Mouse (Mus musculus) limb, embryonic 11.5 days (tissue): ENCODE measurements around the gene Dglucy. TPM values are rescaled to one million over a fixed set of nuclear protein-coding genes. Genes with fewer than 3 reads are reported as not detected.

Experiments
- ATAC-seq: fragments of 200-750 bp; cut with Nextera tagmentation; 2 replicates; pipeline ENCODE4 v1.8.0; 2017; ENCODE audit warnings: low read depth; ENCODE audit not compliant: insufficient number of reproducible peaks, low FRiP score, low TSS enrichment
- DNase-seq: peaks from one replicate; pipeline ENCODE4 v3.0.0-alpha.2; 2015; ENCODE audit warnings: low spot score
- H3K27ac ChIP-seq: fragments of 300-500 bp; sonication (generic); replicated peaks from 2 replicates; pipeline ENCODE4 v1.5.1; 2014; ENCODE audit warnings: low read depth, mild to moderate bottlenecking, low read length
- H3K27me3 ChIP-seq: fragments of 300-500 bp; sonication (generic); 2 replicates; pipeline ENCODE4 v1.6.1; 2014; ENCODE audit warnings: mild to moderate bottlenecking, low read length, mixed read lengths; ENCODE audit not compliant: control insufficient read depth, insufficient read depth
- H3K36me3 ChIP-seq: fragments of 300-500 bp; sonication (generic); 2 replicates; pipeline ENCODE4 v1.6.1; 2014; ENCODE audit warnings: mild to moderate bottlenecking, low read length, moderate library complexity, mixed read lengths; ENCODE audit not compliant: control insufficient read depth, insufficient read depth
- H3K4me1 ChIP-seq: fragments of 300-500 bp; sonication (generic); 2 replicates; pipeline ENCODE4 v1.6.1; 2014; ENCODE audit warnings: low read length, mixed read lengths; ENCODE audit not compliant: control insufficient read depth, insufficient read depth
- H3K4me2 ChIP-seq: fragments of 300-500 bp; sonication (generic); 2 replicates; pipeline ENCODE4 v1.6.1; 2014; ENCODE audit warnings: low read depth, mild to moderate bottlenecking, moderate library complexity; ENCODE audit not compliant: severe bottlenecking
- H3K4me3 ChIP-seq: fragments of 300-500 bp; sonication (generic); 2 replicates; pipeline ENCODE4 v1.5.1; 2014; ENCODE audit warnings: low read depth, low read length
- H3K9ac ChIP-seq: fragments of 300-500 bp; sonication (generic); 2 replicates; pipeline ENCODE4 v1.6.1; 2014; ENCODE audit warnings: mild to moderate bottlenecking, low read length
- H3K9me3 ChIP-seq: fragments of 300-500 bp; sonication (generic); 2 replicates; pipeline ENCODE4 v1.6.1; 2016; ENCODE audit warnings: low read length; ENCODE audit not compliant: control insufficient read depth
- WGBS: fragments of 180-500 bp; shearing (Covaris S2); extraction: QIAGEN DNeasy Blood & Tissue Kit; methylation state at CpG from one replicate; pipeline ENCODE4 v1.1.7; 2014; 5-methylcytosine and 5-hydroxymethylcytosine counted together
- polyA plus RNA-seq: library from polyadenylated mRNA; unstranded; fragments of >200 nt; fragmentation: Nextera tagmentation; extraction: Ambion mirVana; gene quantifications from 2 replicates; pipeline ENCODE4 v1.2.1, GENCODE M21; 2014

Gene Dglucy
- polyA plus RNA-seq, 1 experiment from 2014 or later: 0.36 TPM

GRCm38 (mm10) chr12:100753716-100754115 is 25.1 kb upstream of the Dglucy start:
- Histone ChIP-seq H3K27ac (no peak overlapping the region), H3K27me3 (no peaks in the 10 kb centered on the region), H3K4me1 (no peaks in the 10 kb centered on the region), H3K36me3 (no peaks in the 10 kb centered on the region), H3K4me2 (no peak overlapping the region), H3K9me3 (no peaks in the 10 kb centered on the region), H3K9ac (no peak overlapping the region), H3K4me3 (no peak overlapping the region)
- ATAC-seq (no peak), DNase-seq (no peak)
- 61% methylated on average over 1 of the region's 1 CpGs for WGBS

DNA sequence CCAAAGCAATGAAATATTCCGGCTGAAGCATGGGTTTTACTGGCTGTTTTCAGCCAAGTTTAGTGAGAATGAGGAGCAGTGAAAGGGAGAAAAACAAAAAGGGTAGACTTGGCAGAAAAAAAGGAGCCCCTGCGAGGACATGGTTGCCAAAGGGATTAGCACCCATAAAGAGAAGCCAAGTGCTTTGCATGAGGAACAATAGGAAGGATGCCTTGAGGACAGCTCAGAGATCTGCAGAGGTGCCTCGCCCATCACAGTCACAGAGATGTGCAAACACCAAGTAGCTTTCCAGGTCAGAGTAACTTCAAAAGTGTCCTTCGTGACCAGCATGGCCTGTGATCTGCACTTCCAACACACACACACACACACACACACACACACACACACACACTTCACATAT is 21.4 kb upstream of the Dglucy start:
- Histone ChIP-seq H3K4me1 (no peaks in the 10 kb centered on the region), H3K4me2 (no peak overlapping the region), H3K9ac (no peak overlapping the region), H3K27ac (no peak overlapping the region), H3K4me3 (no peak overlapping the region), H3K9me3 (no peaks in the 10 kb centered on the region), H3K27me3 (no peaks in the 10 kb centered on the region), H3K36me3 (no peaks in the 10 kb centered on the region)
- ATAC-seq: no peak
- DNase-seq: no peak
- 60% methylated on average over 4 of the region's 4 CpGs for WGBS

- Histone ChIP-seq H3K4me3 (no peak overlapping the region), H3K27ac (no peak overlapping the region), H3K27me3 (no peaks in the 10 kb centered on the region), H3K36me3 (no peaks in the 10 kb centered on the region), H3K4me1 (no peaks in the 10 kb centered on the region), H3K9ac (no peak overlapping the region), H3K4me2 (no peak overlapping the region), H3K9me3 (no peaks in the 10 kb centered on the region)
- 75% methylated on average over 11 of the region's 11 CpGs for WGBS
- DNase-seq (no peak), ATAC-seq (no peak)
These were observed 16.0 kb upstream of the Dglucy start for GRCm38 (mm10) chr12:100762663-100763425.

GRCm38 (mm10) chr12:100764329-100765018 is 14.4 kb upstream of the Dglucy start:
- H3K9me3 ChIP-seq: no peaks in the 10 kb centered on the region
- no peaks in the 10 kb centered on the region for H3K27me3 ChIP-seq
- ATAC-seq: no peak
- WGBS: 72% methylated on average over 13 of the region's 13 CpGs
- H3K27ac ChIP-seq: no peak overlapping the region
- H3K36me3 ChIP-seq: no peaks in the 10 kb centered on the region
- no peaks in the 10 kb centered on the region for H3K4me1 ChIP-seq
- H3K4me2 ChIP-seq: no peak overlapping the region
- H3K4me3 ChIP-seq: no peak overlapping the region
- H3K9ac ChIP-seq: no peak overlapping the region
- no peak for DNase-seq

DNA sequence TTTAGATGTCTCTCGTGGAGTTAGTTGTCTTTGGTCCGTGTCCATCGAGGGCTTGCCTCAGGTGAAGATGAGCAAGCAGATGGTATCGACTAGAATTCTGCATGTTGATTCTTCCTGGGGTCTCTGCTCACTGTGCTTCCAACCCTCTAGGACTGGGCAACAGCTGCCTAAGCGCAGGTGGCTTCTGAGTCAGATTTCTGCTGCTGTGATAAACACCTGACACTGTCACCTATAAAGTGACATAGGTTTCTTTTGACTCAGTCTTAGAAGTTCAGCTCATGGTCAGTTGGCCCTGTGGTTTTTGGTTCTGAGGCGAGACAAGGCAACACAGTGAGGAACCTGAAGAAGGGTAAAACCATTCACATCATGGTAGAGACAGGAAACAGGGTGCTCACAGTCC is 9.0 kb upstream of the Dglucy start:
- no peak overlapping the region for H3K27ac ChIP-seq
- H3K9me3 ChIP-seq: no peaks in the 10 kb centered on the region
- DNase-seq (no peak), ATAC-seq (no peak)
- H3K36me3 ChIP-seq: no peaks in the 10 kb centered on the region
- H3K4me3 ChIP-seq: no peak overlapping the region
- H3K27me3 ChIP-seq: no peaks in the 10 kb centered on the region
- no peak overlapping the region for H3K9ac ChIP-seq
- no peaks in the 10 kb centered on the region for H3K4me1 ChIP-seq
- 90% methylated on average over 6 of the region's 6 CpGs for WGBS
- H3K4me2 ChIP-seq: no peak overlapping the region

DNA sequence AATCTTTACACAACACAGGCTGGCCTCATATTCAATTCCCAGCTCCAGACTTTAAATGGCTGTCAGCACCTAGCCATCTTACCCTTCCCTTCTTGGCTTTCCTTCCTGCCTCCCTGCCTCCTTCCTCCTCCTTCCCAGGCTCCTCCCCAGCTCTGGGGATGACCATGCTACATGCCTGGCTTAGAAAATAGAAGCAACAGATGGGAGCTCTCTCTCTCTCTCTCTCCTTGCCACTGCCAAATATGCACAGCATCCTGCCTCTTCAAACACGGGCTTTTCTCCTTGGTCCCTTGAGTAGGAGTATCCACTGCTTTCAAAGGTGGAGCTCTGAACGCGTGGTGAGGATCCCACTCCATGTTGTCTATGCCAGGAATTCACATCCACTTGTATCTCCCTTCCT is 8.1 kb upstream of the Dglucy start:
- 85% methylated on average over 3 of the region's 3 CpGs for WGBS
- H3K36me3 ChIP-seq: no peaks in the 10 kb centered on the region
- no peak for DNase-seq
- H3K9ac ChIP-seq: no peak overlapping the region
- ATAC-seq: no peak
- H3K27ac ChIP-seq: no peak overlapping the region
- no peak overlapping the region for H3K4me3 ChIP-seq
- H3K4me2 ChIP-seq: no peak overlapping the region
- H3K4me1 ChIP-seq: no peaks in the 10 kb centered on the region
- H3K9me3 ChIP-seq: no peaks in the 10 kb centered on the region
- no peaks in the 10 kb centered on the region for H3K27me3 ChIP-seq

GRCm38 (mm10) chr12:100772230-100772984 is 6.5 kb upstream of the Dglucy start:
- WGBS: 69% methylated on average over 7 of the region's 7 CpGs
- ATAC-seq (no peak), DNase-seq (no peak)
- no peaks in the 10 kb centered on the region for H3K36me3 ChIP-seq
- H3K27me3 ChIP-seq: no peaks in the 10 kb centered on the region
- H3K4me3 ChIP-seq: no peak overlapping the region
- H3K27ac ChIP-seq: no peak overlapping the region
- no peak overlapping the region for H3K9ac ChIP-seq
- H3K4me1 ChIP-seq: no peaks in the 10 kb centered on the region
- no peaks in the 10 kb centered on the region for H3K9me3 ChIP-seq
- H3K4me2 ChIP-seq: no peak overlapping the region

- WGBS: 81% methylated on average over 7 of the region's 7 CpGs
- ATAC-seq (no peak), DNase-seq (no peak)
- Histone ChIP-seq H3K4me3 (no peak overlapping the region), H3K27me3 (no peaks in the 10 kb centered on the region), H3K4me1 (no peaks in the 10 kb centered on the region), H3K36me3 (no peaks in the 10 kb centered on the region), H3K9me3 (no peaks in the 10 kb centered on the region), H3K27ac (no peak overlapping the region), H3K9ac (no peak overlapping the region), H3K4me2 (no peak overlapping the region)
These were observed 4.1 kb upstream of the Dglucy start for GRCm38 (mm10) chr12:100774756-100775155.
